Mouse (Mus musculus): Measurements from ENCODE around the gene Cpe.

DNA sequence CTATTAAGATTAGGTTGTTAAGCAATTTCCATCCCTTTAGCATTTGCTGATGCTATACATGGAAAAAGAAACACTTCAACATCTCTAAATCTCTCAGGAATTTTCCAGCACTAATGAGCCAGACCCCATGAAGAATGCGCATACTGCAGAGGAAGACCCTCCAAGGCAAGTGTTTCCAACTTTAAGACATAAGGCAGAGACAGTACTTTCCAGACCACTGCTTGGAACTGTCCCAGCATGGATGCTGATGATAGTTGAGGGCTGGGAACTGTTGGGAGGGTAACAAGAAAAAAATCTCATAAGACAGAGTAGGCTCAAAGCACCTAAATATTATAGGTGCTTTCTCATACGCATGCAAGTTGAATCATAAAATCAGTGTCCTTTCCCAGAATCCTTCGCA is 50.1 kb downstream of the Cpe start:
- no peak for TF ChIP-seq CTCF (conservative IDR thresholded peaks at IDR 0.05; ENCODE audit: low read length)
- TF ChIP-seq NANOG (IDR thresholded peaks at IDR 0.05; ENCODE audit: borderline replicate concordance, low read length), result no peak
- no peak for TF ChIP-seq POU5F1 (IDR thresholded peaks at IDR 0.05; ENCODE audit: borderline replicate concordance, low read length)
